Mouse (Mus musculus): ENCODE measurements at regions not wholly inside any gene's neighbourhood (a gene's known extent, or its start where the extent isn't known, plus 50 kb on each side); places are given as distances from the start of the nearest gene placed in this dataset.

DNA sequence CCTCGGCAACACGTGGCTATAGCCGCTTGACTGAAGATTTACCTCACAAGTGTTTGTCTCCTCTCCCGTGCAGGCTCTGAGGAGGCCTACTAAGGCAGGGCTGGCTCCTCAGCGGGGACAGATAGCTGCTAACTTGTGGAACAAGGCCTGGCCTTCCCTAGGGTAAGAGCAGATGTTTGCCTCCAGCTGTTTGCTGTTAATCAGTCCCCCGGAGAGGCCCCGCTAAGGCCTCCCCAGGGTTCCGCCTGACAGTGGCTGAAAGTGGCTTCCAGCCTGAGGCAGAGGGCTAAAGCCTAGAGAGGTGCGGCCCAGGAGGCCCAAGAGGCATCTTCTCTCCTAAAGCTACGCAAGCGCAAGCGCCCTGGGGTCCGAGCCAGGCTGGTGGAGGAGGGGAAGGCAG is 52.1 kb upstream of the Dlx4 start:
- DNase-seq (ENCODE audit: low read depth) = no peak
- TF ChIP-seq POLR2A (IDR thresholded peaks at IDR 0.05; ENCODE audit: borderline replicate concordance, extremely low read depth, insufficient read depth, insufficient read length, poor library complexity, severe bottlenecking) (no peak), CTCF (IDR thresholded peaks at IDR 0.05; ENCODE audit: borderline replicate concordance, extremely low read depth, insufficient read depth, insufficient read length) (no peak)

DNA sequence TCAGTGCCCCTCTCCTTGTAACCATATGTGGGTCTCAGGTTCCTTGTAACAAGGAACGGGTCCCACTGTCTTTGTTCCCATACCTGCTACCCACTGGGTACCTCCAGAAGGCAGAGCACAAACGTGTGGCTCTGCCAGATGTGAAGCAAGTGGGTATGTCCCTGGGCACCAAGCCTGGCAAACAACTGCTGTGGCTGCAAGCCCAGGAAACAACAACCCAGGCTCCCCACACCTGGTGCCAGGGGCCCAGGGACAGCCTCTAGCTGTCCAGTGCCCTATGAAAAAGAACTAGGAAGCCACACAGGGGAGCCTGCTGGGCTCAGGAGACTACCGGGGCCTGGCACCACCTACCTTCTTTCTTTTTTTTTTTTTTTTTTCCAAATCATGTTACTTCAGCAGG is 54.9 kb upstream of the Dlx4 start:
- TF ChIP-seq POLR2A (IDR thresholded peaks at IDR 0.05; ENCODE audit: borderline replicate concordance, extremely low read depth, insufficient read depth, insufficient read length, poor library complexity, severe bottlenecking) = no peak
- TF ChIP-seq CTCF (IDR thresholded peaks at IDR 0.05; ENCODE audit: borderline replicate concordance, extremely low read depth, insufficient read depth, insufficient read length) = no peak
- no peak for DNase-seq (ENCODE audit: low read depth)

DNA sequence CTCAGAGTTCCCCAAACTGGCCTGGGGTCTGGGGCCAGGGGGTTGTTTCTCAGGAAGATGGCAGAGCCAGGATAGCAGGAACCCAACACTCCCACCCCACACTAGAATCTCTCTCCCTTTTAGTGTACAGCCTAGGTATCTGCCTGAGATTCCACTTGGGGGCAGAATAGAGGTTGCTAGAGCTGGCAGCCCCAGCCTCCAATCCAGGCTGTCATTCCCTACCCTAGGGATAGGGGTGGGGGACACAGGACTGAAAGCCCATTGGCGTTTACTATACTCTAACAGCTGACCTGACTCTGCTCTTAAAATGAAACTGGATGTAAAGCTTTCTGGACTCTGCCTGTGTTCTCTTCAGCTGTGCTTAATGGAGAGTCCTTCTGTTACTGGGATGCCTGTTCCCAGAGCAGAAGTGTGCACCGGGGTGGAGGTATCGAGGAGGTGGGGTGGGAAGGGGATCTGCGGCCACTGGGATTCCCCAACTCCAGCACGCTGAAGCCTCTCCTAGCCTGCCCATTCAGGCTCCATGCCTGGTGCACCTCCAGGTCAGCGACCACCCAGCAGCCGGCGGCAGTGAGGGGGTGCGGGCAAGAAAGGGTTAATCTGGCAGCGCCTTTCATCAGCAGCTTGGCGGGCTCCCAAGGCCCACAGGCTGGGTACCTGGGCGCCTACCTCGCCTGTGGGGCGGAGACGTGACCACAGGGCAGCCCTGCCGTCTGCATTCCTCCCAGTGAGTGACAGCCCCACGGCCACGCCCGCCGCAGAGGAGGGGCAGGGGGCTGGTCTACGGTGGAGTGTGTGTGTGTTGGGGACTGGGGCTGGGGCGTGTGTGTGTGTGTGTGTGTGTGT is 50.9 kb upstream of the Tac4 start:
- peak; percentile 59 for DNase-seq (ENCODE audit: low read depth)
- TF ChIP-seq CTCF (IDR thresholded peaks at IDR 0.05; ENCODE audit: borderline replicate concordance, extremely low read depth, insufficient read depth, insufficient read length) = peak; percentile 16; the same call in 1 of the 2 replicates
- TF ChIP-seq POLR2A (IDR thresholded peaks at IDR 0.05; ENCODE audit: borderline replicate concordance, extremely low read depth, insufficient read depth, insufficient read length, poor library complexity, severe bottlenecking) = no peak

DNA sequence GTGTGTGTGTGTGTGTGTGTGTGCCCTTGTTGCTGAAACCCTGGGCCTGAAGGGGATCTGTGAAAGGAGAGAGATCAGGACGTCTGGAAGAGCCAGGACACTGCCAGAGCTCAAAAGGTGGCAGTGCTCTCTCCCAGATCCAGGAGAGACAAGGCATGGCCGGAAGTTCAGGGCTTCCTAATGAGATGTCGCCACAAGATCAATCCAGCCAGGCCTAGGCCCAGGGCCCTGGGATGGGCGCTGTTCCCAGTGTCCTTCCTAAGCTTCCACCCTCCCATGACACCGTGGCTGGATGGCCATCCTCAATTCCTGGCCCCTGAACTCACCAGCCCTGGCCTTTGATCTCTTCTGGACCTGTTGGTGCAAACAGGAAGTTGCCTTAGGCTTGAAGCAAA is 50.3 kb upstream of the Tac4 start:
- TF ChIP-seq CTCF (IDR thresholded peaks at IDR 0.05; ENCODE audit: borderline replicate concordance, extremely low read depth, insufficient read depth, insufficient read length) (no peak), POLR2A (IDR thresholded peaks at IDR 0.05; ENCODE audit: borderline replicate concordance, extremely low read depth, insufficient read depth, insufficient read length, poor library complexity, severe bottlenecking) (no peak)
- no peak for DNase-seq (ENCODE audit: low read depth)

Data from brain, embryonic 14.5 days (tissue).